8 mouse cellular contexts compared by ENCODE assay signal in genomic region chr6:97419771-97420446, GRCm38 (mm10).
DNase-seq lines count a peak whose midpoint lies in the region; TF ChIP-seq lines count a peak whose summit lies in the region.

No protein-coding gene starts in this region.

- 54% methylated on average over 7 of the region's 7 CpGs for WGBS in heart, embryonic 10.5 days

- H3K27ac ChIP-seq in heart, embryonic 10.5 days = no peak overlapping the region
- peak overlapping the region; percentile 32; the same call in 1 of the 2 replicates for H3K27ac ChIP-seq in gastrocnemius, adult 2 months

- peak; percentile 85 for TF ChIP-seq CTCF in gastrocnemius, adult 2 months (IDR thresholded peaks at IDR 0.05)

- H3K4me3 ChIP-seq in heart, embryonic 10.5 days = no peak overlapping the region
- no peak overlapping the region for H3K4me3 ChIP-seq in gastrocnemius, adult 2 months

- peak; percentile 96 for DNase-seq in heart, adult 11 months
- DNase-seq in heart, embryonic 10.5 days (ENCODE audit: low spot score) = no peak
- peak; percentile 85 for DNase-seq in Muller cell, postnatal 12 days (ENCODE audit: inconsistent ontology term)
- peak; percentile 83 to 85 for DNase-seq in cerebellum, postnatal 14 days
- peak; percentile 68 for DNase-seq in gastrocnemius, adult 2 months
- DNase-seq in kidney, postnatal 10 days = peak; percentile 85
- peak; percentile 70 to 84 for DNase-seq in lung, adult 18-20 months
- peak; percentile 65 for DNase-seq in skeletal muscle tissue, adult 2 months (ENCODE audit: low read depth, low spot score)

- H3K4me1 ChIP-seq in heart, embryonic 10.5 days = peaks cover 16% of the 10 kb centered on the region

- no peaks in the 10 kb centered on the region for H3K27me3 ChIP-seq in heart, embryonic 10.5 days (ENCODE audit: insufficient read depth, poor library complexity, severe bottlenecking)

- H3K9me3 ChIP-seq in heart, embryonic 10.5 days = no peaks in the 10 kb centered on the region

- no peaks in the 10 kb centered on the region for H3K36me3 ChIP-seq in heart, embryonic 10.5 days

- intact Hi-C loops in gastrocnemius, adult 2 months (cut with DNase I) = loop anchor here (1.0 to 5.0 kb wide), 4 partner anchors 67 to 322 kb away; no protein-coding TSS in a partner anchor
